Comparison of ENCODE assay signal across 10 mouse cellular contexts in the genomic region with DNA sequence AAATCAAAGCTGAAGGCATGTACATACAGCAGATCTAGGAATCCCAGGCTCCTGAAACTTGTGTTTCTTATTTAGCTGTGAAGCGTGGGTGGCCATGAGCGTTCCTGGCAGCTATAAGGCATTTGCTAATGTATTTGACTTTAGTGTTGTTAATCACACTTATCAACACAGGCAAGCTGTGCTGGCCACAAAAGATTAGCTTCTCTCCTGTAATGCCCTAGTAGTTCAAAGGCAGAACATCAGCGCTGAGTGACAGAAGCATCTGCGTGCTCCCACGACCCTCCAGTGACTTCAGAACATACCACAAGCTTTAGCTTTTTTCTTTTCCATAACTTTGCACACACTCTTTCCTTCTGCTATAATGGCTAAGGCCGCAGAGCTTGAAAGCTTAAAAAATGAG.
DNase-seq lines count a peak whose midpoint lies in the region; ATAC-seq and TF ChIP-seq lines count a peak whose summit lies in the region.
"Had no signal": no experiment of that assay in that cellular context is flagged by ENCODE, and none has a peak within 500 bp of the region (broad histone marks: within the 10 kb centered on the region; RNA-seq: fewer than 3 reads in every experiment).

No protein-coding gene starts in this region.

- H3K36me3 ChIP-seq in midbrain, embryonic 14.5 days (ENCODE audit: control insufficient read depth, insufficient read depth, low read length): no peaks in the 10 kb centered on the region
- H3K36me3 ChIP-seq in midbrain, embryonic 11.5 days (ENCODE audit: control insufficient read depth, insufficient read depth, low read length): no peaks in the 10 kb centered on the region
- H3K36me3 ChIP-seq in limb, embryonic 12.5 days: no peaks in the 10 kb centered on the region
- no peaks in the 10 kb centered on the region for H3K36me3 ChIP-seq in stomach, postnatal 0 days (ENCODE audit: control insufficient read depth, insufficient read depth, low read length)

- TF ChIP-seq EP300 in stomach, postnatal 0 days (optimal IDR thresholded peaks at IDR 0.05): no peak

- H3K4me3 ChIP-seq in midbrain, embryonic 14.5 days (replicated peaks; ENCODE audit: low read depth, low read length): no peak overlapping the region
- no peak overlapping the region for H3K4me3 ChIP-seq in midbrain, embryonic 11.5 days (ENCODE audit: low read depth, low read length)
- H3K4me3 ChIP-seq in limb, embryonic 12.5 days (replicated peaks): no peak overlapping the region
- no peak overlapping the region for H3K4me3 ChIP-seq in stomach, postnatal 0 days (ENCODE audit: low read depth, low read length)

- H3K9me3 ChIP-seq in midbrain, embryonic 14.5 days (ENCODE audit: control insufficient read depth, low read length): no peaks in the 10 kb centered on the region
- no peaks in the 10 kb centered on the region for H3K9me3 ChIP-seq in midbrain, embryonic 11.5 days (ENCODE audit: control insufficient read depth, low read length)
- 0 out of 2 replicates have a peak, but pooled peaks cover 7% of the 10 kb centered on the region for H3K9me3 ChIP-seq in limb, embryonic 12.5 days
- H3K9me3 ChIP-seq in stomach, postnatal 0 days (ENCODE audit: control insufficient read depth, low read length): no peaks in the 10 kb centered on the region

- no peak overlapping the region for H3K9ac ChIP-seq in midbrain, embryonic 14.5 days (replicated peaks; ENCODE audit: low read length)
- H3K9ac ChIP-seq in midbrain, embryonic 11.5 days (ENCODE audit: low read length): no peak overlapping the region
- no peak overlapping the region for H3K9ac ChIP-seq in limb, embryonic 12.5 days (replicated peaks)
- H3K9ac ChIP-seq in stomach, postnatal 0 days (ENCODE audit: low read length): no peak overlapping the region

- DNase-seq in heart, adult 11 months: peak; percentile 80
- DNase-seq in heart, adult 9 months (ENCODE audit: low spot score in 2 of 2): no peak
- DNase-seq in midbrain, embryonic 14.5 days: peak; percentile 40
- no peak for DNase-seq in midbrain, embryonic 11.5 days (ENCODE audit: low spot score, missing footprints)
- DNase-seq in stomach, postnatal 0 days (ENCODE audit: low spot score): peak; percentile 23
- no peak for DNase-seq in cerebellum, postnatal 4 days (ENCODE audit: low spot score in 2 of 2)
- DNase-seq in cerebellum, adult 11-12 months: no peak
- DNase-seq: adrenal gland, adult 2 months; heart, postnatal 10 days had no signal

- H3K27me3 ChIP-seq in midbrain, embryonic 14.5 days (ENCODE audit: control insufficient read depth, insufficient read depth, low read length): no peaks in the 10 kb centered on the region
- no peaks in the 10 kb centered on the region for H3K27me3 ChIP-seq in midbrain, embryonic 11.5 days (ENCODE audit: control insufficient read depth, insufficient read depth, low read length)
- H3K27me3 ChIP-seq in limb, embryonic 12.5 days: no peaks in the 10 kb centered on the region
- H3K27me3 ChIP-seq in stomach, postnatal 0 days (ENCODE audit: control insufficient read depth, insufficient read depth, low read length): no peaks in the 10 kb centered on the region

- no peak overlapping the region for H3K4me2 ChIP-seq in midbrain, embryonic 14.5 days (ENCODE audit: low read length)
- no peak overlapping the region for H3K4me2 ChIP-seq in midbrain, embryonic 11.5 days
- H3K4me2 ChIP-seq in limb, embryonic 12.5 days: no peak overlapping the region
- H3K4me2 ChIP-seq in stomach, postnatal 0 days (replicated peaks; ENCODE audit: low read depth): no peak overlapping the region

- no peak for TF ChIP-seq CTCF in stomach, postnatal 0 days (IDR thresholded peaks at IDR 0.05; ENCODE audit: low read depth)

- no peaks in the 10 kb centered on the region for H3K4me1 ChIP-seq in midbrain, embryonic 14.5 days (ENCODE audit: control insufficient read depth, insufficient read depth, low read length)
- no peaks in the 10 kb centered on the region for H3K4me1 ChIP-seq in midbrain, embryonic 11.5 days (ENCODE audit: control insufficient read depth, insufficient read depth, low read length)
- H3K4me1 ChIP-seq in limb, embryonic 12.5 days (replicated peaks): peaks cover 21% of the 10 kb centered on the region
- peaks cover 11% of the 10 kb centered on the region; the same call in 1 of the 2 replicates for H3K4me1 ChIP-seq in stomach, postnatal 0 days (replicated peaks; ENCODE audit: control insufficient read depth, insufficient read depth)

- ATAC-seq in midbrain, embryonic 14.5 days (ENCODE audit: low FRiP score, low TSS enrichment): no peak
- no peak for ATAC-seq in midbrain, embryonic 11.5 days (ENCODE audit: low FRiP score)
- peak; percentile 50; the same call in 1 of the 2 replicates for ATAC-seq in limb, embryonic 12.5 days (ENCODE audit: insufficient number of reproducible peaks, insufficient read depth, low FRiP score, low TSS enrichment, low read depth)
- peak; percentile 45; the same call in 1 of the 2 replicates for ATAC-seq in stomach, postnatal 0 days (ENCODE audit: low FRiP score, low TSS enrichment)

- WGBS in midbrain, embryonic 14.5 days: 62% methylated on average over 6 of the region's 6 CpGs
- WGBS in midbrain, embryonic 11.5 days: 77% methylated on average over 6 of the region's 6 CpGs
- 42% methylated on average over 6 of the region's 6 CpGs for WGBS in limb, embryonic 12.5 days
- WGBS in stomach, postnatal 0 days: 23% methylated on average over 6 of the region's 6 CpGs

- no peak overlapping the region for H3K27ac ChIP-seq in midbrain, embryonic 14.5 days (replicated peaks; ENCODE audit: low read depth, low read length)
- H3K27ac ChIP-seq in midbrain, embryonic 11.5 days (ENCODE audit: low read depth, low read length): no peak overlapping the region
- peak overlapping the region; percentile 69 for H3K27ac ChIP-seq in limb, embryonic 12.5 days
- peak overlapping the region; percentile 31; the same call in 1 of the 2 replicates for H3K27ac ChIP-seq in stomach, postnatal 0 days (replicated peaks)

Comparison
In these comparisons a context has a peak if more than half of its experiments do, and no peak if none do; other contexts are left out.
1. DNase-seq: peak in heart, adult 11 months (single experiment), midbrain, embryonic 14.5 days (single experiment) and stomach, postnatal 0 days (single experiment); none in heart, adult 9 months (0 of 2), midbrain, embryonic 11.5 days (single experiment), cerebellum, postnatal 4 days (0 of 2) and cerebellum, adult 11-12 months (single experiment).
2. ATAC-seq: peak in limb, embryonic 12.5 days (single experiment) and stomach, postnatal 0 days (single experiment); none in midbrain, embryonic 14.5 days (single experiment) and midbrain, embryonic 11.5 days (single experiment).
3. H3K27ac ChIP-seq: peak in limb, embryonic 12.5 days (single experiment) and stomach, postnatal 0 days (single experiment); none in midbrain, embryonic 14.5 days (single experiment) and midbrain, embryonic 11.5 days (single experiment).